Mouse (Mus musculus) erythroblast, embryonic 14.5 days (primary cell): ENCODE data around the gene Snrk.

Experiments used
- GATA1 ChIP-seq: IDR thresholded peaks from 2 replicates; pipeline ENCODE4 v1.6.1; 2012; ENCODE audit warnings: low read length, inconsistent platforms, mixed read lengths
- TAL1 ChIP-seq: IDR thresholded peaks from 3 replicates; pipeline ENCODE4 v1.6.1; 2012; ENCODE audit warnings: low read length, inconsistent platforms, mixed read lengths

- no peak for TF ChIP-seq GATA1
- TF ChIP-seq TAL1, result no peak
Observed at GRCm38 (mm10) chr9:122174723-122175122, 57.7 kb downstream of the Snrk start.
